Mouse (Mus musculus) lung, postnatal 25 days (tissue): ENCODE measurements around the gene Pcbp4.
A peak's percentile ranks its signal among the peaks of the same experiment; 100 is the strongest.
"Not testable (repeated sequence)": the region's sequence is repeated elsewhere in the genome, so short reads cannot be mapped to it uniquely, and the experiment has no call there.

Source experiments
- DNase-seq: peaks from one replicate; pipeline ENCODE4 v3.0.0; 2022; ENCODE audit warnings: low spot score

The Pcbp4 gene

DNA sequence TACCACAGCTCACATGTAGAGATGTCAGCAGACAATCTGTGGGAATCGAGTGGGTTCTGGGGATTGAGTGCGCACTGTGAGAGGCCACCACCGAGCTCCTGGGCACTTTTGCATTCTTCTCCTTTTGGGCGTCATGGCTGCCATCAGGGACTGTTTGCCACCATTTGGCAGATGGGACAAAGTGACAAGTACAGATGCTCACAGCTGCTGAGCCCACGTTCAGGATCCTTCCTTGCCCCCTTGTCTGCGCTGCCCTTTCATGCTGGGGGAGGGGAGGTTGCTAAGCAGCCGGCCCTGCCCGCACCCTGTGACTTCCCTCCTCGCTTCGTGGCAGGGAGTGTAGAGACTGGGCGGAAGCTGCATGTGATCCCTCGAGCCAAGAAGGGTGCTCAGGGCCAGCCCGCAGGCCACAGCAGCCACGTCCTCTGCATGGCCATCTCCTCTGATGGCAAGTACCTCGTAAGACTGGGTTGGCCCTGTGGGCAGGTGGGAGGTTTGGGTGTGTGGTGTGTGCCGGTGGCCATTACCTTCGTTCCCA lies 29.6 kb downstream of the Pcbp4 start:
- no peak for DNase-seq

DNA sequence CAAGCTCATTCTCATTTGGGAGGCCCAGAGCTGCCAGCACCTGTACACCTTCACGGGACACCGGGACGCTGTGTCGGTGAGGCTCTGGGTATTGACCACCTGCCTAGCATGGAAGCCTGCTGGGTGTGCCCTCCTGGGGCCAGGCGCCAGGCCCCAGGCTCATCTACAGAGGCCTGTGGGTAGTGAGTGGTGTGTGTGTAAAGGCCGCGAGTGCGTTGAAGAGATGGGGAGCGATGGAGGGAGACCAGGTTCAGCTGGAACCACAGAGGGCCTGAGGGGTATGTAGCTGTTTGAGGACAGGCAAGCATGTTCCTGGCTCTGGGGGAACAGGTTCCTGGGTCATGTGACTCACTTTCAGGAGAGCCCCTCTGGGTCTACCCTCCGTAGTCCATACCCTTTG lies 30.0 kb downstream of the Pcbp4 start:
- no peak for DNase-seq

DNA sequence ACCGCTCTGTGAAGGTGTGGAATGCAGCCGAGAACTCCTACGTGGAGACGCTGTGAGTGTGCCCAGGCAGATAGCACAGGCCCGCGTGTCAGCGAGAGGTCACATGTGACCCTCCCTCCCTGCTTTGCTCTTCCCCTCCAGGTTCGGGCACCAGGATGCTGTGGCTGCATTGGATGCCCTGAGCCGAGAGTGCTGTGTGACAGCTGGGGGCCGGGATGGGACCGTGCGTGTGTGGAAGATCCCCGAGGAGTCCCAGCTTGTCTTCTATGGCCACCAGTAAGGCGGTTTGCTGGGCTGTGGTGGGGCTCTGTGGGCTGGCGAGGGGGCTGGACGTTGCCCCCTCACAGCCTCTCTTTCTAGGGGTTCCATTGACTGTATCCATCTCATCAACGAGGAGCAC lies 30.5 kb downstream of the Pcbp4 start:
- no peak for DNase-seq

DNA sequence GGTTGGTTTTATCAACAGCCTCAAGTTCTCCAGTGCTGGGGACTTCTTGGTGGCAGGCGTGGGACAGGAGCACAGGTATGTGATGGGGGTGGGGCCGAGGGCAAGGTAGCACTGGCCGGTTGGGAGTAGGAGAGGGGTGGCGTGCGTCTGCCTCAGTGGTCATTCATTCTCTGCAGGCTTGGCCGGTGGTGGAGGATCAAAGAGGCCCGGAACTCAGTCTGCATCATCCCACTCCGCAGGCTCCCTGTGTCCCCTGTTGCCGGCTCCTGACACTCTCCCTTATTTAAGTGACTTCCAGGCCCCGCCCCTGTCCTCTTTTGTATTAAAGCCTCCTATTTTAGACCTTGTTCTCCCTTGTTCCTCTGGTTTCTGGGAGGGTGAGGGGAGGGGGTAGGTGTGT lies 32.0 kb downstream of the Pcbp4 start:
- no peak for DNase-seq

DNA sequence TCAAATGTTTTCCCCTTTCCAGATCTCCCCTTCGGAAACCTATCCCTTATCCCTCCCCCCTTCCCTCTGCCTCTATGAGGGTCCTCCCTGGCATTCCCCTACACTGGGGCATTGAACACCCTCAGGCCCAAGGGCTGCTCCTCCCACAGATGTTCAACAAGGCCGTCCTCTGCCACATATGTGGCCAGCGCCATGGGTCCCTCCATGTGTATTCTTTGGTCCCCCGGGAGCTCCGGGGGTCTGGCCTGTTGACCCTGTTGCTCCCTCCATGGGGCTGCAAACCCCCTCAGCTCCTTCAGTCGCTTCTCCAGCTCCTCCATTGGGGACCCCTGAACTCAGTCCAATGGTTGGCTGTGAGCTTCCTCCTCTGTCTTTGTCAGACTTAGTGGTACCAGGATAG lies 34.5 kb downstream of the Pcbp4 start:
- not testable (repeated sequence) for DNase-seq

DNA sequence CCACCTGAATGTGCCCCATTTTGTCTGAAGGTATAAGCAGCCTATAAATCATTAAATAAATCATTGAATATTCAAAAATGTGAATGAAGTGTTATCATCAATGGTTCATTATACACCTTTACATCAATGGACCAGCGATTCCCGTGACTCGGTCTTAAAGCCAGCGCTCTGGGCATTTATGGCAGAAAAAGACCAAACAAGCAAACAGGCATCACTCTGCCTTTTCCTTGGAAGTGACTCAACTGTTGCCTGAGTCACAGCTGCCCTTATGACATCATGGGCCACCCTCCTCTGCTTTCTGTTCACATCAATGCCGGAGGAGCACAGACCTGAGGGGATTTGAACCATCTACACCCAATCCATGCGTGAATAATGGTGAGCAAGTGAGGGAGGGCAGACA lies 46.6 kb downstream of the Pcbp4 start, which contains the start of gene Iqcf1:
TSS of gene Iqcf1 (plus strand) at position 301 of the 400 bp plus-strand sequence.
- DNase-seq: no peak

DNA sequence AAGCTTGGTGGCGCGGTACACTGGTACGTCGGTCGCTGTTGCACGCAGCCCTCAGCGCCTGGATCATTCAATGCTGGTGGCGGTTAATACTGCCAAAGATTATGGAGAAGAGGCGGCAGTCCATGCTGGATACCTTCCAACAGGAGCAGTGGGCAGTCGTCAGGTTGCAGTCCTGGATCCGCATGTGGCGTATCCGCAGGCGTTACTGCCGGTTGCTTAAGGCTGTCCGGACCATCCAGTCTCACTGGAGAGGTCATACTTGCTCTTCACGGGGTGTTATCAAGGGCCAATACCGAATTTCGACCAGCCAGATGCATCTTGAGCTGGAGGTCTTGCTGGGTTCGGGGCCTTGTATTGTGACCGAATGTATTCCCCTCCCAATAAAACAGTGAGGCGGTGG lies 48.8 kb downstream of the Pcbp4 start:
- no peak for DNase-seq

DNA sequence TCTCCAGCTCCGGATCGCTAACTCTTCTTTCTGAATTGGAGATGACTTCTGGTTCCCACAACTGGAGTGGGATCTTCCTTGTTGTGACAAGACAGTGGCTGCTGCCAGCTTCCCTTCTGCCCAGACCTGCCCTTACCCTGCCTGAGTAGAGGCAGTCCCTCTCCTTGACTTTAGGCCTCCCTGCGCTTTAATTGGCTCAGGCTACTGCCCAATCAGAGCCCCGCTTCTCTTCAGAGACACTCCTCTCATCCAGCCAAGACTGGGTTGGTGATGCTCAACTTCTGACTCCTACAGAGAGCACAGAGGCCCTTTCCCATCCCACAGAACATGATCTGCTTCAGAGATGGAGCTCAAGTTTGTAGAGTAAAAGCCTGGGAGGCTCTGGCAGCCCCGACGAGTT lies 51.2 kb downstream of the Pcbp4 start:
- no peak for DNase-seq

DNA sequence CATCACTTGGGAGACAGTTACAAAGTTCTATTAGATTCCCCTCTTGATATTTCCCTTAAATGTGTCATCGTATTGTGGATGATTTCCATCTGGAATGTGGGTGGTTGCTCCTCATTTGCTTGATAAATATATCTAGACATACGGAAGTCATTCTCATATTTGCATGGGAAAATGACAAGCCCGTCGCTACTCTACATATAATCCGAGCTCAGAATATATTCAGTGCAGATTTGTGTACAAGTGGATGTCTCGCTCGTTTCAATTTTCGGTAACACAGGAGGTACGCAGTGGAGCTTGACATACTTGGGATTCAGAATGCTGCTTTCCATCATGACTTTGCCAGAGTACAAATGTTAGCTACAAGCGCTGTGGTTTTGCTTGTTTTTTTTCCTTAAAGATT lies 56.3 kb downstream of the Pcbp4 start:
- no peak for DNase-seq

DNA sequence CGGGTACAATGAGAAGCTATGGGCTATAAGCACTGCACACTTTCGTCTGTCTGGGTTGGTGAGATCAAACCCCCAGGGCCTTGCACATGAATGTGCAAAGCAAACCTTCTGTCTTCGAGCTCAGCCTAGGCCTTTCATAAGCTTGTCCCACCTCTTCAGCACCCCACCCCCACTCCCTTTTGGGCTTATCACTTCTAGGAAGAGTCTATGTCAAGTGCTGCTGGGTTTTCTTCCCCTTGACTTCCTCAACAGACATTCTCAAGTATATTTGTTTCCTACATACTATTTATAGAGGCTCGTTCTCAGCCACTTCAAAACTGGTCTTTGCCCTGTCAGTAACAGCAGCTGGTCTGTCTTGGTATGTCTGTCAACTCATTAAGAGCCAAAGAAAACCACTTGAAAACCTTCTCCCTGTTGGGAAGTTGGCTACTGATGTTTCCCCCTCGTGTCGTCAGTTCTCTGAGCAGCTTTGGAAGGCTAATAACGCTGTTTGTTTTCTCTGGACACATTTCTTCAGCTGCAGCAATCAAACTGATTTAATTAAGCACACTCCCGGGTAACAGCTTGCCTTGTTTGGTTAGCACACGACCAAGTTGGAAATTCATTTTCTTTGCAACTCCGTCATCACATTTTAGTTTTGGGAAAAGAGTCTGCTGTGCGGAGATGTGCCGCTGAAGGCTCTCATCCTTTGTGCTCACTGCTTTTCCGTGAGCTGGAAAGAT lies 59.8 kb downstream of the Pcbp4 start:
- DNase-seq: peak; percentile 15

DNA sequence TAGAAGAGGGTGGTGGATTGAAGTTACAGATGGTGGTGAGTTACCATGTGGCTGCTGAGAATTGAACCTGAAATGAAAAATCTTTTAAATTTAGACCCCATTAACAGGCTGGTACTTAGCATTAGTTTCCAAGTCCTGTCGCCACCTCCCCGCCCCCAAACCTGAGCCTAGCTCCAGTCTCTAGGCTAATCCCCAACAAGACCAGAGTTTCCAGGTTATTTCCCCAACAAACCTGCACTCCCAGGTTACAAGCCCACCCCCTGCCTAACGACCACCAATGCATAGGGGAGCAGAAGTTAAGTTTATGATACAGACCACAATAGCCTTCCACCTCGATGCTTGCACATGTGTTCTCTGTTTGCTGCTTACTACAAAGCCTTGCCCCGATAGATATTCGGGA lies 60.5 kb downstream of the Pcbp4 start:
- DNase-seq: no peak
